Mouse (Mus musculus) midbrain, embryonic 16.5 days (tissue): ENCODE data around the gene Cdk12. TPM values are rescaled to one million over a fixed set of nuclear protein-coding genes. Genes with fewer than 3 reads are reported as not detected.
A peak's percentile ranks its signal among the peaks of the same experiment; 100 is the strongest.
"Not testable (repeated sequence)": the region's sequence is repeated elsewhere in the genome, so short reads cannot be mapped to it uniquely, and the experiment has no call there.

ENCODE experiments used
- ATAC-seq: fragments of 200-750 bp; cut with Nextera tagmentation; 2 replicates; pipeline ENCODE4 v1.8.0; 2017; ENCODE audit warnings: moderate TSS enrichment
- H3K27ac ChIP-seq: fragments of 300-500 bp; sonication (generic); 2 replicates; pipeline ENCODE4 v1.5.1; 2014; ENCODE audit warnings: mild to moderate bottlenecking, low read length, mixed read lengths
- H3K27me3 ChIP-seq: fragments of 300-500 bp; sonication (generic); 2 replicates; pipeline ENCODE4 v1.6.1; 2014; ENCODE audit warnings: low read depth, low read length, mixed read lengths; ENCODE audit not compliant: control insufficient read depth, insufficient read depth
- H3K36me3 ChIP-seq: fragments of 300-500 bp; sonication (generic); 2 replicates; pipeline ENCODE4 v1.6.1; 2014; ENCODE audit warnings: mild to moderate bottlenecking, low read length, moderate library complexity, mixed read lengths; ENCODE audit not compliant: control insufficient read depth, insufficient read depth
- H3K4me1 ChIP-seq: fragments of 300-500 bp; sonication (generic); 2 replicates; pipeline ENCODE4 v1.6.1; 2014; ENCODE audit warnings: mild to moderate bottlenecking, low read length, mixed read lengths; ENCODE audit not compliant: control insufficient read depth, insufficient read depth
- H3K4me2 ChIP-seq: fragments of 300-500 bp; sonication (generic); 2 replicates; pipeline ENCODE4 v1.6.1; 2014; ENCODE audit warnings: mild to moderate bottlenecking, low read length, mixed read lengths
- H3K4me3 ChIP-seq: fragments of 300-500 bp; sonication (generic); 2 replicates; pipeline ENCODE4 v1.5.1; 2014; ENCODE audit warnings: low read depth, mild to moderate bottlenecking, low read length, moderate library complexity, mixed read lengths
- H3K9ac ChIP-seq: fragments of 300-500 bp; sonication (generic); 2 replicates; pipeline ENCODE4 v1.6.1; 2014; ENCODE audit warnings: low read depth, low read length, mixed read lengths
- H3K9me3 ChIP-seq: fragments of 300-500 bp; sonication (generic); replicated peaks from 2 replicates; pipeline ENCODE4 v1.6.1; 2014; ENCODE audit warnings: mild to moderate bottlenecking, low read length, mixed read lengths; ENCODE audit not compliant: control insufficient read depth, poor library complexity, severe bottlenecking
- WGBS: fragments of 180-500 bp; shearing (Covaris S2); extraction: QIAGEN DNeasy Blood & Tissue Kit; methylation state at CpG from one replicate; pipeline ENCODE4 v1.1.7; 2014; 5-methylcytosine and 5-hydroxymethylcytosine counted together
- polyA plus RNA-seq: library from polyadenylated mRNA; unstranded; fragments of >200 nt; fragmentation: Nextera tagmentation; extraction: Ambion mirVana; gene quantifications from 2 replicates; pipeline ENCODE4 v1.2.1, GENCODE M21; 2015

Cdk12 gene
- polyA plus RNA-seq, 1 experiment from 2014 or later, result 6.9 TPM

GRCm38 (mm10) chr11:98242910-98243309 is 40.1 kb downstream of the Cdk12 start:
- not testable (repeated sequence) for H3K4me2 ChIP-seq, H3K4me3 ChIP-seq, H3K9ac ChIP-seq, H3K4me1 ChIP-seq, H3K27ac ChIP-seq, H3K9me3 ChIP-seq, H3K27me3 ChIP-seq, ATAC-seq
- H3K36me3 ChIP-seq, result peaks cover 32% of the 10 kb centered on the region
- 79% methylated on average over 3 of the region's 3 CpGs for WGBS

GRCm38 (mm10) chr11:98244415-98244814 is 41.6 kb downstream of the Cdk12 start:
- no peak for ATAC-seq
- Histone ChIP-seq H3K4me2 (no peak overlapping the region), H3K4me3 (no peak overlapping the region), H3K36me3 (peaks cover 30% of the 10 kb centered on the region), H3K9me3 (no peaks in the 10 kb centered on the region), H3K27ac (no peak overlapping the region), H3K9ac (no peak overlapping the region), H3K4me1 (no peaks in the 10 kb centered on the region), H3K27me3 (no peaks in the 10 kb centered on the region)
- 96% methylated on average over 3 of the region's 3 CpGs for WGBS

- Histone ChIP-seq H3K4me2 (no peak overlapping the region), H3K4me1 (no peaks in the 10 kb centered on the region), H3K27me3 (no peaks in the 10 kb centered on the region), H3K4me3 (no peak overlapping the region), H3K27ac (no peak overlapping the region), H3K9me3 (no peaks in the 10 kb centered on the region), H3K36me3 (peaks cover 27% of the 10 kb centered on the region), H3K9ac (no peak overlapping the region)
- no peak for ATAC-seq
- 88% methylated on average over 1 of the region's 1 CpGs for WGBS
Observed at GRCm38 (mm10) chr11:98247325-98247724, 44.5 kb downstream of the Cdk12 start.

DNA sequence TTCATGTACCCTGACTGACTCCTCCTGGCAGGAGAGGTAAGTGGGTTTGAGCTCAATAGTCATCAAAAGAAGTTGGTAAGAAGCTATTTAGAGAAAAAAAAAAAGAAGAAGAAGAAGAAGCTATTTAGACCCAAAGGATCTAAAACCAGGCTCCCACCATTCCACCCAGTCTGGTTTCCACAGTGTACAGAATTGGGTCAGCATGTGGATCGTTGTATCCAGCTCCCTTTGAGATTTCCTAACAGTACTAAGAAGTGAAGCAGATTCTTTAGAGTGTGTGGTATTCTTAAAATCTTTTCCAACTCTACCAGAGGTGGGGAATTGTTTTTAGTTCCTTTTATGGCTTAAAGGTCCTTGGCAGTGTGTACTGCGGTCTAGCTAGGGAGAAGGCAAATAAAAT is 50.9 kb downstream of the Cdk12 start:
- 96% methylated on average over 2 of the region's 2 CpGs for WGBS
- H3K27me3 ChIP-seq, result no peaks in the 10 kb centered on the region
- H3K9me3 ChIP-seq, result no peaks in the 10 kb centered on the region
- H3K4me2 ChIP-seq, result no peak overlapping the region
- peaks cover 4% of the 10 kb centered on the region; the same call in 1 of the 2 replicates for H3K36me3 ChIP-seq
- H3K4me3 ChIP-seq, result no peak overlapping the region
- H3K4me1 ChIP-seq, result no peaks in the 10 kb centered on the region
- ATAC-seq, result no peak
- H3K27ac ChIP-seq, result no peak overlapping the region
- H3K9ac ChIP-seq, result no peak overlapping the region

DNA sequence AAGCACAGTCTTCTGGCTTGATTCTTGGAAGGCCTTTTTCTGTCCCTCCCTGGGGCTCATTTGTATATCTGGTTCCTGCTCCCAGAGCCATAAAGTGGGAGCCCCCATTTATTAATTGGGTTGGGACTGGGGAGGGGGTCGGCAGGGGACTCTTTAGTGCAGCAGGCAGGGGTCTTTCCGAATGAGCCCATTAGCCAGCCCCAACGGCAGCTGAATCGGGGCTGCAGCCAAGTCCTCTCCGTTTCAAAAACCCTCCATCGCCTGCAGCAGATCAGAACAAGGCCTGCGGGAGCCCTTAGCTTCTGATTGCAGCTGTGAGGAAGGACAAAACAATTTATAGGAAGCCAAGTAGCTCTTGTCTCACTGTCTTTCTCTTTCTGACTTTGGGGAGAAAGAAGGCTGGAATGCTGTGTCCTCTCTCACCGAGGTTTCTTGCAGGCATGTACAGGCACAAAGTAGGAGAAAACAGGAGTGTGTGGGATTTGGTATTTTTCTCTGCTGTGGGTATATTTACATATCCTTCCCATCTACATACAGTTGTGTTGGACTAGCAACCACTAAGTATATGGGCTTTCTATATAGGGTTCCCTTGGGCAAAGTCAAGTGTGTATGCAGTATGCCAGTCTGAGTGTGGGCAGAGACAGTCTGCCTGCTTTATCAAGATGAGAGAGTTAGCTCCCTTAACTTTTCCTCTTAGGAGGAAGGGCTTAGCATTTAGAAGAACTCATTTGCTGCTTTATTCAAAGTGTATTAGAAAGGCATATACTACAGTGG is 58.0 kb downstream of the Cdk12 start:
- H3K36me3 ChIP-seq, result no peaks in the 10 kb centered on the region
- H3K4me3 ChIP-seq, result no peak overlapping the region
- H3K9me3 ChIP-seq, result no peaks in the 10 kb centered on the region
- ATAC-seq, result no peak
- H3K27ac ChIP-seq, result no peak overlapping the region
- no peak overlapping the region for H3K4me2 ChIP-seq
- 61% methylated on average over 8 of the region's 8 CpGs for WGBS
- no peaks in the 10 kb centered on the region for H3K27me3 ChIP-seq
- no peaks in the 10 kb centered on the region; the same call in 1 of the 2 replicates for H3K4me1 ChIP-seq
- H3K9ac ChIP-seq, result 0 out of 2 replicates have a peak overlapping the region, but pooled peaks have one; percentile 14

DNA sequence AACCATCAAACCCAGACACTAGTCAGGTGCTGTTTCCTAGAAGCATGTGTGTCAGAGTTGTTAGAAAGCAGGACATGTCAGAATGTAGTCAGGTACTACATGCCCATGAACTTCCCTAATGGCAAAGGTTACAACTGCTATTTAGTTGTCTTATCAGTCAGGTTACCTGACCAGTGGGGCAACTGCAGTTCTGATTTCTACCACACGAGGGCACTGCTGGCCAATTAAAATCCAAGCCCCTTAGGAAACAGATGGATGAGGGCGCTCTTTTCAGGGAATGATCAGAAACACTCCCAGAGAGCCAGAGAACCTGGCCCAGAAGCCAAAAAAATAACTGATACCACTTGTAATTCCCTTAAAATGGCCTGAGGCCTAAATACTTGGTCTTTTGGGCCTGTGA is 62.2 kb downstream of the Cdk12 start:
- H3K4me3 ChIP-seq, result no peak overlapping the region
- H3K9me3 ChIP-seq, result no peaks in the 10 kb centered on the region
- no peaks in the 10 kb centered on the region for H3K27me3 ChIP-seq
- H3K9ac ChIP-seq, result no peak overlapping the region
- WGBS, result 0% methylated on average over 2 of the region's 2 CpGs
- H3K4me1 ChIP-seq, result no peaks in the 10 kb centered on the region; the same call in 1 of the 2 replicates
- H3K4me2 ChIP-seq, result no peak overlapping the region
- no peak for ATAC-seq
- peaks cover 7% of the 10 kb centered on the region; the same call in 1 of the 2 replicates for H3K36me3 ChIP-seq
- no peak overlapping the region for H3K27ac ChIP-seq

GRCm38 (mm10) chr11:98265891-98266290 is 63.0 kb downstream of the Cdk12 start:
- H3K4me3 ChIP-seq, result no peak overlapping the region
- no peak overlapping the region for H3K9ac ChIP-seq
- no peaks in the 10 kb centered on the region for H3K27me3 ChIP-seq
- peaks cover 7% of the 10 kb centered on the region; the same call in 1 of the 2 replicates for H3K36me3 ChIP-seq
- 69% methylated on average over 5 of the region's 5 CpGs for WGBS
- no peak overlapping the region for H3K27ac ChIP-seq
- H3K4me1 ChIP-seq, result no peaks in the 10 kb centered on the region; the same call in 1 of the 2 replicates
- no peak for ATAC-seq
- no peak overlapping the region for H3K4me2 ChIP-seq
- no peaks in the 10 kb centered on the region for H3K9me3 ChIP-seq

DNA sequence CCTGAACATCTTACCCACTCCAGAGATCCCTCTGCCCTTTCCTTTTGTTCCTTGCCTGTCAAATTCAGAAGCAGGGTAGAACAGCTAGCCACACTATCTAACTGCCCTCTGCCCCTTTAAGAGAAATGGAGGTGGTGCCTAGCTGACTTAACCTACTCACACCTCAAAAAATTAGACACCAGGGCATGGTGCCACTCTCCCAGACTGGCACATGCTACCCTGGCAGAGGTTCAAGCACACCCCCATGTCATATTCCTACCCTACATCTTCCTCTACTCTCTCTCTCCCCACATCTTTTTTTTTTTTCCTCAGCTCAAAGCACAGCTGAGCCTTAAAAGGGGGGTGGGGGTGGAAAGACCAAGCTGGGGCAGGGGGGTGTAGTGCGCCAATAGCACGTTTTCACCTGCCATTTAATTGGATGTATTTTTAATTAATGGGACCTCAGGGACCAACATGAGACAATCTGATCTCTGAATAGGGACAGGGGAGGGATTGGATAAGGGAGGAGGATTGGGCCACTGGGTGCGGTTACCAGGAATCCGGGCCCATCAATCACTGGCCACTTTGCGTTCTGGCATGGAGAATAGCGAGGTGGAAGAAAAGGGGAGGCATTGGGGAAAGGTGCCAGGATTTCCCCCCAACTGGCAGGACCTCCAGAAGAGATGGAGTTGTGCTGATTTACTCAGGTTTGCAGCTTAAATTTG is 64.0 kb downstream of the Cdk12 start:
- no peak for ATAC-seq
- H3K27ac ChIP-seq, result no peak overlapping the region; the same call in 1 of the 2 replicates
- 62% methylated on average over 6 of the region's 6 CpGs for WGBS
- no peak overlapping the region for H3K4me2 ChIP-seq
- peaks cover 12% of the 10 kb centered on the region; the same call in 1 of the 2 replicates for H3K36me3 ChIP-seq
- H3K9me3 ChIP-seq, result no peaks in the 10 kb centered on the region
- no peak overlapping the region for H3K4me3 ChIP-seq
- H3K4me1 ChIP-seq, result no peaks in the 10 kb centered on the region; the same call in 1 of the 2 replicates
- H3K9ac ChIP-seq, result no peak overlapping the region
- no peaks in the 10 kb centered on the region for H3K27me3 ChIP-seq

DNA sequence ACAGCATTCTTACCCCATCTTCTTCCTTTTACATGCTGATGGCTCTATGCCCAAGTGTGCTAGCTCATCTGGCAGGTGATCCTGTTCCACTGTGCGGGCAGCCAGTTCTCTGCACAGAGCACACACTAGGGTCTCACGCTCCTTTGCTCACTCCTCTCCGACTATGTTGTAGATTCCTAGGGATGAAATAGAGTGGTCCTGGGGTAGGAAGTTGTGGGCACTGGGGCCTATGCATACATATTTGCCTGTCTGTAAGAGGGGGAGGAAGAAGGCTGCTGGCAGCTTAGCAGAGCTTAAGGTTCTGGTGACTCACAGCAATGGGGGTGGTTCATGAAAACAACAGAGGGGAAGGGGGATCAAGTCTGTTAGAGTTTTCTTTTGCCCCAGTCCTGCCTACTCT is 67.2 kb downstream of the Cdk12 start:
- no peaks in the 10 kb centered on the region for H3K9me3 ChIP-seq
- H3K4me3 ChIP-seq, result no peak overlapping the region
- H3K9ac ChIP-seq, result no peak overlapping the region
- H3K27me3 ChIP-seq, result no peaks in the 10 kb centered on the region
- peaks cover 24% of the 10 kb centered on the region for H3K36me3 ChIP-seq
- H3K4me1 ChIP-seq, result no peaks in the 10 kb centered on the region; the same call in 1 of the 2 replicates
- ATAC-seq, result no peak
- H3K27ac ChIP-seq, result no peak overlapping the region
- no peak overlapping the region for H3K4me2 ChIP-seq
- 96% methylated on average over 3 of the region's 3 CpGs for WGBS
